Mouse (Mus musculus): ENCODE measurements at regions not wholly inside any gene's neighbourhood (a gene's known extent, or its start where the extent isn't known, plus 50 kb on each side); places are given as distances from the start of the nearest gene placed in this dataset.

- H3K4me2 ChIP-seq (replicated peaks), result no peak overlapping the region
- no peaks in the 10 kb centered on the region for H3K9me3 ChIP-seq
- WGBS, result 33% methylated on average over 1 of the region's 1 CpGs
- no peak overlapping the region for H3K9ac ChIP-seq
- no peak for ATAC-seq (ENCODE audit: low FRiP score, low read depth)
- H3K4me1 ChIP-seq, result no peaks in the 10 kb centered on the region
- H3K27me3 ChIP-seq, result no peaks in the 10 kb centered on the region
- no peak overlapping the region for H3K4me3 ChIP-seq
- no peaks in the 10 kb centered on the region for H3K36me3 ChIP-seq
- H3K27ac ChIP-seq, result no peak overlapping the region
Measured at GRCm38 (mm10) chr7:87195647-87196046, 50.2 kb upstream of the Nox4 start.

Measured in limb, embryonic 13.5 days (tissue).